Mouse (Mus musculus) hindbrain, postnatal 0 days (tissue): ENCODE data around the gene Mroh3. TPM values are rescaled to one million over a fixed set of nuclear protein-coding genes. Genes with fewer than 3 reads are reported as not detected.

ENCODE experiments used
- ATAC-seq: fragments of 200-750 bp; cut with Nextera tagmentation; 2 replicates; pipeline ENCODE4 v1.8.0; 2017; ENCODE audit warnings: mild to moderate bottlenecking, moderate TSS enrichment, moderate library complexity
- DNase-seq: peaks from one replicate; pipeline ENCODE4 v3.0.0-alpha.2; 2015; ENCODE audit warnings: low spot score
- H3K27ac ChIP-seq: fragments of 300-500 bp; sonication (generic); 2 replicates; pipeline ENCODE4 v1.5.1; 2014; ENCODE audit warnings: mild to moderate bottlenecking
- H3K27me3 ChIP-seq: fragments of 300-500 bp; sonication (generic); 2 replicates; pipeline ENCODE4 v1.6.1; 2014; ENCODE audit warnings: low read length, mixed read lengths; ENCODE audit not compliant: insufficient read depth
- H3K36me3 ChIP-seq: fragments of 300-500 bp; sonication (generic); 2 replicates; pipeline ENCODE4 v1.6.1; 2014; ENCODE audit warnings: low read length, mixed read lengths; ENCODE audit not compliant: insufficient read depth
- H3K4me1 ChIP-seq: fragments of 300-500 bp; sonication (generic); 2 replicates; pipeline ENCODE4 v1.6.1; 2014; ENCODE audit warnings: antibody characterized with exemption, low read length, mixed read lengths; ENCODE audit not compliant: insufficient read depth
- H3K4me2 ChIP-seq: fragments of 300-500 bp; sonication (generic); 2 replicates; pipeline ENCODE4 v1.6.1; 2014; ENCODE audit warnings: low read depth, mild to moderate bottlenecking, low read length, moderate library complexity, mixed read lengths
- H3K4me3 ChIP-seq: fragments of 300-500 bp; sonication (generic); 2 replicates; pipeline ENCODE4 v1.5.1; 2014; ENCODE audit warnings: low read length
- H3K9ac ChIP-seq: fragments of 300-500 bp; sonication (generic); replicated peaks from 2 replicates; pipeline ENCODE4 v1.6.1; 2014; ENCODE audit warnings: mild to moderate bottlenecking, low read length, moderate library complexity, mixed read lengths
- H3K9me3 ChIP-seq: fragments of 300-500 bp; sonication (generic); 2 replicates; pipeline ENCODE4 v1.6.1; 2016; ENCODE audit warnings: low read length, mixed read lengths
- CTCF ChIP-seq: IDR thresholded peaks from 2 replicates; pipeline ENCODE4 v1.5.1; 2016; ENCODE audit warnings: antibody characterized with exemption, control low read depth, low read depth
- WGBS: fragments of 180-500 bp; shearing (Covaris S2); extraction: QIAGEN DNeasy Blood & Tissue Kit; methylation state at CpG from one replicate; pipeline ENCODE4 v1.1.7; 2014; 5-methylcytosine and 5-hydroxymethylcytosine counted together
- polyA plus RNA-seq: library from polyadenylated mRNA; unstranded; fragments of >200 nt; fragmentation: Nextera tagmentation; extraction: Ambion mirVana; gene quantifications from 2 replicates; pipeline ENCODE4 v1.2.1, GENCODE M21; 2015
- total RNA-seq: library from RNA; depleted of rRNA; stranded (reverse); fragments of >200 nt; gene quantifications from 2 replicates; pipeline ENCODE4 v1.2.3, GENCODE M21; 2014

Mroh3 gene
- total and polyA plus RNA-seq, 2 experiments from 2014 or later: 0.23 to 0.84 TPM

DNA sequence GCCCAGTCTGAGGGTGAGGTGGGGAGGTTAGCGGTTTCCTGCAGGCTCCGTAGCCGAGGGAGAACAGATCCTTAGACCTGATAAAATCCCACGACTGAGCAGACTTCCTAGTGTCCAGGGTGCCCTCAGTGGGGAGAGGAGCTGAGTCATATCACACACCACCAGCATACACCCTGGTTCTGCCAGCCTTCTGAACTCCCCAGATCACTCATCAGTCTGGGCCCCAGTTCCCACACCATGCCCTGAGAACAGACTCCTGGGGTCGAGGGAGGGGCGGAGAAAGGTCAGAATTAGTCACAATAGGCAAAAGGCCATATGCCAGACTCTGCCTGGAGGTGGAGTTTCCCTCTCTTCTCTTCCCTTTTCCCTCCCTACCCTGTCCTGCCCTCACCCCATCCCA is 42.5 kb upstream of the Mroh3 start:
- WGBS: 40% methylated on average over 6 of the region's 6 CpGs
- Histone ChIP-seq H3K36me3 (no peaks in the 10 kb centered on the region), H3K9me3 (no peaks in the 10 kb centered on the region), H3K27me3 (peaks cover 9% of the 10 kb centered on the region; the same call in 1 of the 2 replicates), H3K4me2 (no peak overlapping the region), H3K9ac (no peak overlapping the region), H3K4me3 (no peak overlapping the region), H3K4me1 (0 out of 2 replicates have a peak, but pooled peaks cover 5% of the 10 kb centered on the region), H3K27ac (no peak overlapping the region)
- no peak for DNase-seq
- no peak for TF ChIP-seq CTCF
- no peak for ATAC-seq

DNA sequence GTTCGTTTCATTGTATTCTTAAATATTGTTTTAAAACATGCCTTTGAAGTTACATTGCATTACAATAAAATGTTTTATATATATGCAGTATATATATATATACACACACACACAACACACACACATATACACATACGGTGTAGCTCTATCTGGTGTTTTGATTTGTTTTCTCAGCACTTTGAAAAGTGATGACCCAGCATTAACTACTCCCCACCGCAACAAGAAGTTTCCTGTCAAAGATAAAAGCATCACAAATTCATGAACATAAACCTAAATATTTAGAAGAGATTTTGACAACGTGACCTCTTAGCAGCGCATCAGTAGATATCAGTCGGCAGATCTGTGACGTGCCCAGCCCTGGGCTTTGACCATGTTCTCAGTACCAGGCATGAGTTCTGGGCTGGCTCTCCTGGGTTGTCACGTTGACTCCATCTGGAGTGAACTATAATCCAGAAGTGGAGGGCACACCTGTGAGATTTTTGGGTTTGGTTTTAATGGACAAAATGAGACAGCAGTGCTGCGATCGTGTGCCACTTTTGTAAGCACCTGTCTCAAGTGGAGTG is 42.0 kb upstream of the Mroh3 start:
- no peak for DNase-seq
- no peak overlapping the region for H3K4me3 ChIP-seq
- 0 out of 2 replicates have a peak, but pooled peaks cover 1% of the 10 kb centered on the region for H3K4me1 ChIP-seq
- WGBS: 80% methylated on average over 10 of the region's 10 CpGs
- no peak overlapping the region for H3K9ac ChIP-seq
- H3K27me3 ChIP-seq: peaks cover 5% of the 10 kb centered on the region; the same call in 1 of the 2 replicates
- no peak overlapping the region for H3K27ac ChIP-seq
- no peak overlapping the region for H3K4me2 ChIP-seq
- no peak for ATAC-seq
- no peaks in the 10 kb centered on the region for H3K36me3 ChIP-seq
- TF ChIP-seq CTCF: no peak
- H3K9me3 ChIP-seq: no peaks in the 10 kb centered on the region

DNA sequence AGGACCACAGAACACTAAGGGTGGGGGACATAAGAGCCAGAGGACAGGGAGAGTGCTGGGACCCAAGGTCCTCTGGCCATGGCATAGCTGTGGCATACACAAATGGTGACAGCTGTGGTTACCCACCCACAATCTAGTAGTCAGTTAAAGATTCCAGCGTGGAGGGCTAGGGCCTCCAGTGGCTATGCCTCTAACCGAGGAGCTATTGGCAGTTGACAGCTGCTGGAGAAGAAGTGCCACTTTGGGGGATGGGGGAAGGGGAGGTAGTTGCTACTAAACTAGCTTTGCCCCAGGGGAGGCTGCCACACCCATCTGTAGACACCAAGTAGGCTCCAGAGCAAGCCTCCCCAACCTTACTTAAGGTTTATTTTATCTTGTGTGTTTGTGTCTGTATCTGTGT is 40.8 kb upstream of the Mroh3 start:
- Histone ChIP-seq H3K4me2 (no peak overlapping the region), H3K27ac (no peak overlapping the region), H3K4me3 (no peak overlapping the region), H3K9me3 (no peaks in the 10 kb centered on the region), H3K36me3 (no peaks in the 10 kb centered on the region), H3K27me3 (peaks cover 4% of the 10 kb centered on the region; the same call in 1 of the 2 replicates), H3K9ac (no peak overlapping the region), H3K4me1 (no peaks in the 10 kb centered on the region)
- 26% methylated on average over 2 of the region's 2 CpGs for WGBS
- ATAC-seq: no peak
- TF ChIP-seq CTCF: no peak
- DNase-seq: no peak

DNA sequence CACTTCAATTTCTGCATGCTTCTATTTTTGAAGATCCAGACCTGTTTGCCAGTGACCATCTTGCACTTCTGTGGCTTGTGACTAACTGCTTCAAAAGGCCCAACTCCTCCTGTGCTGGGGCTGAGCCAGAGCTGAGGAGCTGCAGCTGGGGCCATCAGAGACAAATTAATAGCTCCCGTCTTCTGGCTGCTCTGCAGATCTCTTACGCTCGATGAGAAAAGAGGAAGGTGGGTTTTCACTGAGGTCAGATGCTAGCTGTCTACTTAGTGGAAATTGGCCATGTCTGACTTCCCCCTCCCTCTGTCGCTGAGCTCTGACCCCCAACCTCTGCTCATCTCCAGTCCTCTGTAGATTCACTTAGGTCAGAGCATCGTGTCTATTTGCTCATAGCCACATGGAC is 37.0 kb upstream of the Mroh3 start:
- Histone ChIP-seq H3K36me3 (no peaks in the 10 kb centered on the region), H3K4me1 (no peaks in the 10 kb centered on the region), H3K9ac (no peak overlapping the region), H3K27me3 (no peaks in the 10 kb centered on the region), H3K27ac (no peak overlapping the region), H3K9me3 (no peaks in the 10 kb centered on the region), H3K4me2 (no peak overlapping the region), H3K4me3 (no peak overlapping the region)
- DNase-seq: no peak
- ATAC-seq: no peak
- no peak for TF ChIP-seq CTCF
- WGBS: 43% methylated on average over 5 of the region's 5 CpGs

DNA sequence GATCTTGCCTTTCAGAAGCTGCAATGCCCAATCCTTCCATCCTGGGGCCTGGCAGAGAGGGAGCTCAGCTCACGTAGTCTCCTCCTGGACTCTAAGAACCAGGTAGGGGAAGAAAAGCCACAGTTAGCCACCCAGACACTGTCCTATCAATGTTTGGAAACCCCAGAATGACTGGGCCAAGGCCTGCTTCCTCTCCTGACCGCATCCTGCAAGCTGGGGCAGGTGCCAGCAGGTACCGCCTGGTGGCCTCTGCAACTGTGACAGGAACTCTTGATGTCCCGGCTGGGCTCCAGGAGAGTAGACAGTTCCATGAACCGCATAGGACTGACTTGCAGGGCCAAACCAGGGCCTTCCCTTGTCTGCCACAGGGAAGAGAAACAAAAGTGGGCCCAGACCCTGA is 34.8 kb upstream of the Mroh3 start:
- Histone ChIP-seq H3K9ac (no peak overlapping the region), H3K36me3 (no peaks in the 10 kb centered on the region), H3K4me2 (no peak overlapping the region), H3K27me3 (no peaks in the 10 kb centered on the region), H3K4me1 (no peaks in the 10 kb centered on the region), H3K4me3 (no peak overlapping the region), H3K9me3 (no peaks in the 10 kb centered on the region), H3K27ac (no peak overlapping the region)
- DNase-seq: no peak
- whole genome bisulfite sequencing: 95% methylated on average over 5 of the region's 5 CpGs
- ATAC-seq: no peak
- no peak for TF ChIP-seq CTCF

GRCm38 (mm10) chr1:136244469-136244868 is 31.8 kb upstream of the Mroh3 start:
- H3K4me3 ChIP-seq: no peak overlapping the region
- no peak overlapping the region for H3K9ac ChIP-seq
- WGBS: 90% methylated on average over 4 of the region's 5 CpGs
- no peak for DNase-seq
- no peaks in the 10 kb centered on the region for H3K4me1 ChIP-seq
- H3K4me2 ChIP-seq: no peak overlapping the region
- no peaks in the 10 kb centered on the region for H3K27me3 ChIP-seq
- H3K27ac ChIP-seq: no peak overlapping the region
- no peak for ATAC-seq
- no peaks in the 10 kb centered on the region for H3K36me3 ChIP-seq
- no peak for TF ChIP-seq CTCF
- no peaks in the 10 kb centered on the region for H3K9me3 ChIP-seq

DNA sequence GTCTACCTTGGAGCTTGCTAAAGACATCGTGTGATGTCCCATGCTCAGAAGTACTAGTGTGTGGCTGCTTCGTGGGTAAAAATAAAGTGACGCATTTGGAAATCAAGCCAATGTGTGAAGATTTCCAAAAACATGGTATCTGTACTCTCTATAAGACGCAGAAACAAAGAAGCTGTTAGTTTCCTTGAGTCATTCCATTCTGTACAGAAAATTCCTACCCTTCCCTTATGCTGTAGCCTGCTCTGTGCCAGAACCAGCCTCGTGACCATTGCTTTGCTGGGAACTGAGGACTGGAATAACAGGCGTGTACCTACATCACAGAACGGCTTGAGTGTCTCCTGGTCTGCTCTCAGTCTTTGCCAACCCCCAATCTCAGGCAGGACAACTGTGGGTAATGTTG is 29.2 kb upstream of the Mroh3 start:
- no peaks in the 10 kb centered on the region for H3K27me3 ChIP-seq
- no peak overlapping the region for H3K4me2 ChIP-seq
- H3K9me3 ChIP-seq: no peaks in the 10 kb centered on the region
- TF ChIP-seq CTCF: no peak
- H3K9ac ChIP-seq: no peak overlapping the region
- 92% methylated on average over 7 of the region's 7 CpGs for WGBS
- H3K4me3 ChIP-seq: no peak overlapping the region
- H3K27ac ChIP-seq: no peak overlapping the region
- no peak for ATAC-seq
- no peak for DNase-seq
- H3K36me3 ChIP-seq: no peaks in the 10 kb centered on the region
- H3K4me1 ChIP-seq: no peaks in the 10 kb centered on the region
